Mouse (Mus musculus): ENCODE results near the gene Pdlim1.

The Pdlim1 gene

DNA sequence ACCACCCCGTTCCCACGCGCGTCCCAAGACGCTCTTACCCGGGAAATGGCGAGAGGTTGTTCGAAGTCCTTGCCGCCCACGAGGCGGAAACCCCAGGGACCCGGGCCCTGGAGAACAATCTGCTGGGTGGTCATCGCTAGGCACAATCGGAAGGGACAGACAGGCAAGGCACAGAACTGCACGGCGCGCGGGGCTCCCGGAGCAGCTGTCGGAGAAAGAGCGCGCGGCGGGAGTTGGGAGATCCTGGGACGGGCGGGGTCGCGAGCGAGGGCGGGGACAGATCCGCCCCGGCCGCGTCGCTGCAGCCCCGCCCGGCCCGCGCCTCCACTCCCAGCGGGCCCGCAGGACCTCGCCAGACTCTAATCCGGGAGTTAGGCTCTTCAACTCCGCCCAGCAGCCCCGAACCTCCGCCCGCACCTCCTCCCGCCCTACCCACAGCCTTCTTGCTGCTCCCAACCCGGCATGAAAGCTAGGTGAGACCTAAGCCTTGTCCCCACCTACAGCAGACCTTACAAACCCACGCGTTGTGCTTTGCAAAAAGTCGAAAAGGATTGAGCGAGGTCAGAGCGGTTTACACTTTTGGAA is at the start of gene Pdlim1:
Gene Pdlim1, minus strand, starts transcription at position 535 of the 585 bp plus-strand sequence.
- peak; percentile 87 for DNase-seq (ENCODE audit: extremely low read depth, insufficient read length, low spot score)

DNA sequence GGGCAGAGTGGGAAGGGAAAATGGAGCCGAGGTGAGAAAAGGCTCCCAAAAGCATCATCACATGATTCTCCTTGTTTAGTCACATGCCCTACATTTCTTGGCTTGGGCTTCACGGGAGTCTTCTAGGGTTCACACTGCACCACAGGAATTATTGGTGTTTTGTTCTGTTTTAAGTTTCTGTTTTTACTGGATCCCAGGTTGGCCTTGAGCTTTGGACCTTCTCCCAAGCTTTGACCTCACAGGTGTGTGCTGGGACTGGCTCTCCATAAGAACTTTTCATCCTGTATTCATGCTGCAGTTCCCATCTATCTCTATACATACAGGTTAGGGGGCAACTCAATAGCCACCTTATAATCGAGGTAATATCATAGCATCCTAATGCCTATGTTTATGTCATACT is 47.6 kb upstream of the Pdlim1 start:
- DNase-seq (ENCODE audit: extremely low read depth, insufficient read length, low spot score), result no peak

DNA sequence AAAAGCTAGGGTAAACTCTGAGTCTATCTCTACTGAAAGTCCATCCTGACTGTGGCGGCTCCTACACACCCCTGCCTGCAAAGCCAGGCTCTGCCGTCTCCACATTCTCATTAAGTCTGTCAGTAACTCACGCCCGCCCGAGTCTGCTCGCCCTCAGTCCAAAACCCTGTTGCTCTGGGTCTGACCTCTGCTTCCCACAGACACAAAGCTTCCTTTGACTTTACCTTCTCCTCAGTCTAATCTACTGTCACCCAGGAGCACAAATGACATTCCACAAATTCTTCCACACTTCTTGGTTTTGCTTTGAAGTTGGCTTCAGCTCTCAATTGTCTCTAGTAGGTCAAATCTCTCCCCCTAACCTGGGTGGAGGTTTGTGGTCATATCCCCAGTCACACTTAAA is 46.9 kb upstream of the Pdlim1 start:
- no peak for DNase-seq (ENCODE audit: extremely low read depth, insufficient read length, low spot score)

DNA sequence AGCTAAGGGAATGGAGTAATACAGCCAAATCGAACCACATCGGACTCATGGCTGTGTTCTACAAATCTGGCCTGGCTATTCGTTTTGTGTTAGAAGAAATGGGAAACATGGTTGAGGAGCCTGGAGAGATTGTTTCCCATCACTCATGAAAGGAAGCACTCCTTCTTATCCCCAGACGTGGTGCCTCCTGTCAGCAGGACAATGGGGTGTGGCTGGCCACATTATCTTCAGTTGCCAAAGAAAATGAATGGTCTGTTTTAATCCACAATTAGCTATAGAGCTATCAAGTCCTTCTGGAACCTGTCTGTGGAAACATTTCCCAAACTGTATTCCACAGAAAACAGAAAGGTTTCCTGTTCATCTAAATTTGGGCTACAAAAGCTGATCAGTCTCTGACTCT is 45.4 kb upstream of the Pdlim1 start:
- no peak for DNase-seq (ENCODE audit: extremely low read depth, insufficient read length, low spot score)

DNA sequence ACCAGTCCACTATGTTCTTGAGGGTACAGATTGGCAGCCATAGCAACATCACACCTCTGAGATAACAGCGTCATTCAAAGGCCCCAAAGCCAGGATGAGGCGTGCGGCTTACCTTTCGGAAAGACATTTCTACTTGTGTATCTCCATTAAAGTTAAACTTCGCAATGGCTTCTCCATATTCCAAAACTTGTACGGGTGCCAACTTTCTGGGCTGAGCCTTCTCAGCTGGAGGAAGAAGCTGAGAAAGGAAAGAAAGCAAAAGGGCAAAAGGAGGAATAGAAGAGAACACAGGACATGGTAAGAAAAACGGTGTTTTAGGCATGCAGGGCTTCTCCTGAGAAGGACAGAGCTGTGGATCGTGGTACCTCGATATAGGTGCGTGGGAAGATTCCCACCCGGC is 42.6 kb upstream of the Pdlim1 start:
- no peak for DNase-seq (ENCODE audit: extremely low read depth, insufficient read length, low spot score)

DNA sequence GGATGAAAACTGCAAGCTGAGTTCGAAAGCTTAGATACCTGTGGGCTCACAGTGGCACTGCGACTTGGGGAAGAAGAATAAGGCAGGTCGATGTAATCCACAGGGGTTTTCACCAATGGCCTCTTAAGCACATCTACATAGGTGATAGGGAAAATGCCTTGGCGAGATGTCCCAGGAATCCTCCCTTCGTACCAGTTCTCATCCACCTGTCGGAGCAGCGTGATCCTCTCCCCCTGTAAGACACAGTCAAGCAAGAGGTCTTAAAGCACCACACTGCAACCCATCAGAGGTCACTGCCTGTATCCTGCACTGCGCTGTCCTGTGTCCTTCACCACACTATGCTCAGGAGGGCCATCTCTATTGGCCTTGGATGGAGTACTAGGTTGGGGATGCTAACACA is 40.0 kb upstream of the Pdlim1 start:
- DNase-seq (ENCODE audit: extremely low read depth, insufficient read length, low spot score), result no peak

DNA sequence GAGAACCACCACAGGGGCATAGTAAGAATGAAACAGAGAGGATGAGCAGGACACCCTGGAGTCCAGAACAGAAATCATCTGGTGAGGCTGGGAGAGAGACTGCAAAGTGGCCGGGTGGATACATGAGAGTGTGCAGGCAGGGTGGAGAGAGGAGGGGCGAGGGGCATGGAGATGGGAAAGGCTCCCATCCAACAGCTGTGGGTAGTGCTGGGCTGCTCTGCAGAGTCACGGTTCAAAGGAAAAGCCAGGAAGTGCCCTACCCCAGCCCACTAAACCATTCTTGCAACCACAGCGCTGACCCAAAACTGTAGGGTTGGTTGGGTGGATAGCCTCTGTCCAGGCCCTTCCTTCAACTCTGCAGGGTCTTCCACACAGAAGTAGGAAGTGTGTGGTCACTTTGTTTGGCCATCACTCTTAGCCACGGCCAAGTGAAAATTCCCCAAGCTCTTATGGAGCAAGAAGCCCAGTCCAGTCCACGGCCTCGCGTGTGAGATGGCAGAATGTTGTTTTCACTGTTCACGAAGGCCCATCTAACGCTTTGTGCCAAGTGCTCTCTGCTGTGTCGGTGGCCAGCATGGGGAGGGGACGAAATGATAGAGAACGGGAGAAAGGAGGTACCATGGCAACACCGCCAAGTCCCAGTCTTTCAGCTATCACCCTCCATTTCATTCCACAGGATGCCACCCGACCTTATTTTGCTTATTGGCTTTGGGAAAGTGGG is 38.9 kb upstream of the Pdlim1 start:
- DNase-seq (ENCODE audit: extremely low read depth, insufficient read length, low spot score), result no peak

DNA sequence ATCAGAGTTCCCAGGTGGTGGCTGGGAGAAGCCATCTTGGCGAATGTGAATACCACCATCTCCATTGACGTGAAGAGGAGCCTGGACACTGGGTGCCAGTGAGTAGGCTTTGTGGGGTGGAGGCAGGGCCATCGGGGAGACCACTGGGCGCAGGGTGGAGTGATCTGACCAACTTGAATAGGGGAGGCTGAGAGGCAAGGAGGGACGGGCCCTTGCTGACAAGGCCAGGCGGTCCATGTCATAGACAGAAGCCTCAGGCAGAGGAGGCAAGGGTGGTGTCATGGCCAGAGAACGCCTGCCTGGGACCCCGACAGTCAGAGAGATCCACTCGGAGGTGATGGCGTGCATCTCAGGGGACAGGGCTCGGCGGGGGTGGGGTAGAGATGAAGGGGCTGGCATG is 38.3 kb upstream of the Pdlim1 start:
- no peak for DNase-seq (ENCODE audit: extremely low read depth, insufficient read length, low spot score)

DNA sequence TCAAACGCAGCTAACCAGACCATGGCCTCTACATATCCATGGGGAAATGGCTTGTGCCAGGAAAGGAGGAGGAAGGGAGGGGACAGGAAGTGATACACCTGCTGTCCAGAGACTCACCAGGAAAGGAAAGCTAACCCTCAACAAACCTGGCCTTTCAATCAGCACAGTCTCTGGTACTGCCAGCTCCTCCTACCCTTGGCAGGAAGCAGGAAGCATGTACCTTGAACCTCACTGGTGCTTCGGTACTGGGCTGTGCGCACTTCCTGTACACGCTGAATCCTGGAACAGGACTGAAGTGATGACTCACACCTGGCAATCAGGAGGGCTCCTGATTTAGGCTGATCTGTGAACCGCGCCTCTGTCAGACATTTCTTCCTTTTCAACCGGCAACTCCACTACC is 35.9 kb upstream of the Pdlim1 start:
- DNase-seq (ENCODE audit: extremely low read depth, insufficient read length, low spot score), result peak; percentile 65

DNA sequence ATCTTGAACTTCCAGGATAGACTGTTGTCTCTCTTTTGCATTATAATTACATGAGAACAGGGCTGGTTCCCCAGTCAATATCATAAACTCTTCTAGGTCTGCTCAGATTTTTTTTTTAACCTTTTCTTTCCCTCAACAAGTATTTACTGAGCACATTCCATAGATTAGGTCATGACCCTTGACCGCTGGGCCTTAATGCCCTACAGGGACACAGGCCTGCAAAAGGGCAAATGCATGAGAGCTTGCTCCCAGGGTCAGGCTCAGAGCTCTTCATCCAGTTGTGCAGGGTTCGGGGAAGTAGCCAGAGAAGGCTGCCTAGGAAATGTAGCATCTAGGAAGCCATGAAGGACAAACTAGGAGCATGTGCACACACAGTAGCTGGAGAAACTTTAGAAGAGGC is 35.0 kb upstream of the Pdlim1 start:
- no peak for DNase-seq (ENCODE audit: extremely low read depth, insufficient read length, low spot score)

DNA sequence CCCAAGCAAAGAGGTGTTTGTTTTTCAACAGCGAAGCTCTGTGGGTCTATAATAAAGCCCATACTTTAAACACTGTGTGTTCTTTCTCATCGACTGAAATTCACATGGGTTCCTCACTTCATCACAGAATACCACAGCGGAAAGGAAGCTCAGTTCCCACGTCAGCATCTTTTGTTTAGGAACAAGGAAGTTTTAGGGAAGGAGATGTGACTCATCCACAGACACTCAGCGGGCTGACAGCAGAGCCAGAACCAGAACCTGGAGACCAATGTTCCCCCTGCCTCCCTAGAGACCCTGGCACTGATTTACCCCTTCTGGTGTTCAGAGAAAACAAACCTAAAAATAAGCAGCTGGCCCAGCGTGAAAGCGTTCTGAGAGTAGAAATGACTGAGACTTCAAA is 33.8 kb upstream of the Pdlim1 start:
- no peak for DNase-seq (ENCODE audit: extremely low read depth, insufficient read length, low spot score)

DNA sequence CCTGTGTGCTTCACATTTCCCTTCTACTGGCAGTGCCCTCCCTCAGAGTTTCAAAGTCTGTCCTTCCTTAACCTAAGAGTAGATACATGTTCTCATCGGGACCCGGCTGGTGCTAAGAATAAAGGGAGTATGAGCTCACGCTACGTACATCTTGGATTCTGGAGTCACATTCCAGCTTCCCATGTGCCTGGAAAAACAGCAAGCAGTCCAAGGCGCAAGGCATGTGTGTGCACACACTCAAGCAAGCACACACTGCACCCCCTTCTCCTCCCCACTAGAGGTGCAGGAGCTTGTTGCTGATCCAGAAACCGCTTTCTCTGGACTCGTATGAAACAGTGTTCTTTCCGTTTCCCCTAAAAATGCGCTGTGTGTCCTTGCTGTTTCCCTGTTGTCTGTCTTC is 31.3 kb upstream of the Pdlim1 start:
- DNase-seq (ENCODE audit: extremely low read depth, insufficient read length, low spot score), result no peak

DNA sequence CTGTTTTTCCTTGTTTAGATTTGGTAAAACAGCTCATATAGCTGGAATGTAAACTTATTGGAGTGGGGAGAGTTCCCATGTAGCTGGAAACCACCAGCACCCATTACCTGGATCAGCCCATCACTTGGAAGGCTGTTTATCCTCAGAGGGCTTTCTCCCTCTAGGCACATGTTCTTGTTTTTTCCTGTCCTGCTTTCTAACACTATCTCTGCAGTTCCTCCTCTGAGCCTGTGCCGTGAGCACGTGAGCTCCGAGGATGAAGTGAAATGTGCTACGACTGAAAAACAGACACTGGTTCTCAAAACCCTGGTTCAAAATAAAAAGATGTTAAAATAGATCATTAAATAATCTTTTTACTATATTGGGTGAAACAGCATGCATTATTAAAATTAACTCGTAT is 30.8 kb upstream of the Pdlim1 start:
- DNase-seq (ENCODE audit: extremely low read depth, insufficient read length, low spot score), result no peak

DNA sequence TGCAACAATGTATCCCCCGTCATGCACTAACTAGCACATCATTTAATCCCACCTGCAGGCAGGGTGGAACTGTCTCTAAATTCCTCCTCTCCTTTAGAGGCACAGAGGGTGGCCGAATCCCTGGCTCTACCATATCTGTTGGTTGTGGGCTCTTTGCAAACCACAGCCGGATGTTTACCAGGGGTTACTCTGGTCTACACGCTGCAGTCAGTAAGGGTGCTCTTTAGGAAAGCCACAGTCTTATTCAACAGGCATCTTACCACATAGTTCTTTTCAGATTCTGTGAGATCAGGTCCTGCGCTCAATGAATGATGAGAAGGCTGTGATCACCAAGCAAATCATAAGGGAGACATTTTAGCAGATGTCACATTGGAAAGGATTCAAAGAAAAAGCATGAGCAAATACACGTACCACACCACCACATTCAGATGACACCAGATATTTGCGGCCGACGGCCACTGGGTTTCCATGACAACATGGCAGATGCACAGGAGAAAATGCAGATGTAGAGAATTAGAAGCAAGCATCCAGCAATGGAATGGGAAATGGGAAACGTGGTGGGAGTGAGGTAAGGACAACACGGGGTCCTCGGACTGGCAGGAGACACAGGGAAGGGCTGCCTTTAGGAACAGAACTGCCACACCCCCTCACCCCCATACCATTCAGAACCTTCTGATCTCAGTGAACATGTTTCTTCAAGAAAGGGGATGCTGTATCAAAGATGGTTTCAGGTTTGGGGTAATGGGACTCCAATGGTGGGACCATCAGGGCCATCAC is 28.5 kb upstream of the Pdlim1 start:
- no peak for DNase-seq (ENCODE audit: extremely low read depth, insufficient read length, low spot score)

DNA sequence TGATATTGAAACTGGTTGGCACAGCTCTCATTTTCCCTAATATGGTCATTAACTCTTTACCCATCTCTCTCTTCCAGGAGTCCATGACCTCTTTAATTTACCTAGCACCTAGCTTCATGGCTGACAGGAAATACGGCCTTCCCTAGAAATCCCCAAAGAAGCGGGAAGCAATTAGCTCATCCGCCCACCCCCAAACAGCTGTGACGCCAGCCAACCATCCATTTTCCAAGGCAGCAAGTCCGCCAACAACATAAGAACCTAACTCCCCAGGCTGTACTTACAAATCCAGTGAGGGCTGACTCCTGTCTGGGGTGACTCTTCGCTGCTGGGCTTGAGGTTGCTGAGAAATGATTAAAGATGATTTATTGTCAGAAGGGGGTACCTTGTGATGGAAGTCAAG is 27.5 kb upstream of the Pdlim1 start:
- DNase-seq (ENCODE audit: extremely low read depth, insufficient read length, low spot score), result no peak

DNA sequence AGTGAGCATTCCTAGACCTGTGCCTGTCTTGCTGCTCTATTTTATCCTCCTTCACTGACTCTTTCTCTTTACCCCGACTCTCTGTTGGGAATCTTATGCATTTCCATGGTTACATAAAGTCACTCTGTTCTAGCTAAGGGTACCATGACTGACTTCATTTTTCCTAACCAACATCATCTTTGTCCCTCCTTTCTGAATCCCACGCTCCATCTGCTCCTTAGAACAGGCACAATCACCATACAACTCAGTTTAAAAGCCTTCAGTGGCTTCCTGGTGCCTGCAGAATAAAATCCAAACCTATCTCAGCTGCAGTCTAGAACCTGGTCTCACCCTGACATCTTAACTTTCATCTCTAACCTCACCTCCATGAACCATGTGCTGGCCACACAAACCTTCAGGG is 26.9 kb upstream of the Pdlim1 start:
- DNase-seq (ENCODE audit: extremely low read depth, insufficient read length, low spot score), result no peak

DNA sequence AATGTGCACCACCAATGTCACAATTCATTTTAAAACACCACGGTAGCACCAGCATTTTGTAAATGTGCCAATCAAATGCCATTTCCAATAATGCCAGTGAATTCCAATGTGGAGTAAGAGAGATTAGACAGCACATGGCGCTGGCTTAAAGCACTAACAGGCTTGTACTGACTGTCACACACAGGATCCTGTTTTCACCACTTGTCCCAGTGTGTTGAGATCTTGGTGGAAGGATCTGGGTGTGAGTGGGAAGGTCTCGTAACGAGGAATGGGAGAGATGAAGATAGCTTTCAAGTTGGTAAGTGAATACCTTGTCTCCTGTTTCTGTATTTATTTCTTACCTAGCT is 26.1 kb upstream of the Pdlim1 start:
- no peak for DNase-seq (ENCODE audit: extremely low read depth, insufficient read length, low spot score)

DNA sequence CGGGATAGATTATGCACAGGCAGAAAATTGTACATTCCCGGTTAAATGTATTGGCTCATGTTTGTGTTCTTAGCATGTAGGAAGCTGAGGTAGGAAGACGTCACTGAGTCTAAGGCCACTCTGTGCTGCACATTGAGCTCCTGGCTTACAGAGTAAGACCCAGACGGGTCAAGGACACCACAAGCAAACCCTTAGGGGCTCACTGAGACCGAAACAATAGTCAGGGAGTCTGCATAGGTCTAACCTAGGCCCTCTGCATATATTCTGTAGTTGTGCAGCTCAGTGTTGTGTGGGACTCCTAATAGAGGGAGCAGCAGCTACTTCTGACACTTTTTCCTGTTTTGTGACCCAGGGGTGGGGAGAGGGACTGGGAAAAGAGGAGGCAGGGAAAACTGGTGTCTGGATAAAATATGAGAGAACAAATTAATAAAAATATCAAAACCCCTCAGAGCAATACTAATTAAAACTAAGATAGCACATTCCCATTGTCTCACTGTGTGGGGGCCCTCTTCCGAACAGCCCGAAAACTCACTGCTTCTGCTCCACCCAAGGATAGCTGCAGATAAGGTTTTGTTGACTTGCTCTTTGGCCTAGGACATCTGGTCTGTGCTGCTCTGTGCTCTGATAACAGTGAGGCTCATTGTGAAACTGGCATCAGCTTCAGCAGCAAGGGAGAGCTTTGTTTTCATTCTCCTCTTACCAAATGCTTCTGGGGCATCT is 25.6 kb upstream of the Pdlim1 start:
- DNase-seq (ENCODE audit: extremely low read depth, insufficient read length, low spot score), result no peak

DNA sequence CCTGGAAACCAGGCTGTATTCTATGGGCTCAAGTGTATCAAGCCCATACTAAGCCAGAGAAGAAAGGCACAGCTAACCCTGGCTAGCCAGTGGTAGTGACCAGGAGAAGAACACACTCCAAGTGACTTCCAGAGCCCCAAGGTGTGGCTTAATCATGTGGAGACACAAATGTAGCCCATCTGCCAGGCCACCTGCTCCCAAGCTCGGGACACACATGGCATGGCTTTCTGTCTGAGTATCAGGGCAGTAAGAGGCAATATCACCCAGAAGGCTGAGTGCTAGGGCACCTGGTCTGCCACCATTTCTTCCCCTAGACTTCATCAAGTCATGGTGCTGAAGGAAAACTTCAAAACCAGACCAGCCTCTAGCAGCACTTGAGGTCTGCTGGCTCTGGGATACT is 22.6 kb upstream of the Pdlim1 start:
- no peak for DNase-seq (ENCODE audit: extremely low read depth, insufficient read length, low spot score)

DNA sequence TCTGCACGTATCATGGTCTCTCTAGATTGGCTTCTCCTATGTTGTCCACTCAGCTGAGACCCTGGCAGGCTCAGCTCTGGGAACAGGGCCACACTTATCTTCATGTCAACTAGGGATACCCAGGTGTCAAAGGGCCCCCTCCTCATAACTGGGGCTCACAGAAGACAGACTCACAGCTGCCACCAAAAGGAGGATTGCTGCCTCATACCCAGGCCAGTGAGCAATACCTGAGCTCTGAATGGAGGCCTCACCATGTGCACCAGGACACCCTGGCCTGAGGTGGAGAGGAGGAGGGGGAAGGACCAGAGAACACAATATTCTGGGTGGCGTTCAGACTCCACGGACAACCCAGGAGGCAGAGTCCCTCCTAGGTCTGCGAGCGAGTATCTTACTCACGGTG is 22.1 kb upstream of the Pdlim1 start:
- no peak for DNase-seq (ENCODE audit: extremely low read depth, insufficient read length, low spot score)

DNA sequence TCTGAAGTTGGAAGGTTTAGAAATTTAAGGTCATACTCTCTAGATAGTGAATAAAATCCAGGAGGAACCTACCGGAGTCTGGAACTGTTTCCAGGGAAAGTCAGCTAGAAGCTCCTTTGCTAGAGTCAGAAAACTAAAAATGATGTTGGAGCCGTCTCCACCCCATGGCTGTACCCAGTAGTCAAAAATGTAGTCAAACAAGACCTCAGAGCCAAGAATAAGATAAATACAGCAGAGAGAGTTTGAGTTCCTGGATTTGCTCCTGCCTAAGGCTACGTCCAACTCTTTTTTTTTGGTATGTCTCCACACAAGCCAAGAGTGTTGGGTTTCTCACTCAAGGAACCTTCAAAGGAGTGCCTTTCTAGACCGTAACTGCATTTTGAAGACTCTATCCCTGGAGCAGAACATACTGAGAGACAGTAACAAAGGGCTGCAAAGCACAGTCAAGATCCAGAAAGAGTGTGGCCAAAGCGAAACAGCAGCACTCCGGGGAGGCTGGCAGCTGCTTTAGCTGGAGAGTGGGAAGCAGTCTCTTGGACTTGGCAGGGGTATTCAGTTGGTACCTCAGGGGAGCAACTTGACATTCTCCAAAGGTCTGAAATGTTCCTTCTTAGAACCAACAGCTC is 18.6 kb upstream of the Pdlim1 start:
- no peak for DNase-seq (ENCODE audit: extremely low read depth, insufficient read length, low spot score)
